Mouse (Mus musculus) embryonic fibroblast, embryonic 13.5 days (primary cell): ENCODE measurements around the gene Gm11397. TPM values are rescaled to one million over a fixed set of nuclear protein-coding genes. Genes with fewer than 3 reads are reported as not detected.
"Not testable (repeated sequence)": the region's sequence is repeated elsewhere in the genome, so short reads cannot be mapped to it uniquely, and the experiment has no call there.

Source experiments
- H3K27ac ChIP-seq: 2 replicates; pipeline ENCODE4 v1.5.1; 2012; ENCODE audit warnings: low read length, control low read depth, inconsistent platforms; ENCODE audit not compliant: insufficient read depth
- H3K4me1 ChIP-seq: 2 replicates; pipeline ENCODE4 v1.6.1; 2011; ENCODE audit warnings: low read length; ENCODE audit not compliant: control insufficient read depth, insufficient read depth
- H3K4me3 ChIP-seq: 2 replicates; pipeline ENCODE4 v1.5.1; 2011; ENCODE audit warnings: mild to moderate bottlenecking, control low read depth, low read length; ENCODE audit not compliant: insufficient read depth
- polyA plus RNA-seq: library from polyadenylated mRNA; stranded (reverse); fragments of >200 nt; gene quantifications from 2 replicates; pipeline ENCODE4 v1.2.4, GENCODE M21; 2011; ENCODE audit warnings: low read depth; ENCODE audit not compliant: missing spikeins, insufficient read length

Gm11397 gene
- polyA plus RNA-seq = not detected in 2 replicates

DNA sequence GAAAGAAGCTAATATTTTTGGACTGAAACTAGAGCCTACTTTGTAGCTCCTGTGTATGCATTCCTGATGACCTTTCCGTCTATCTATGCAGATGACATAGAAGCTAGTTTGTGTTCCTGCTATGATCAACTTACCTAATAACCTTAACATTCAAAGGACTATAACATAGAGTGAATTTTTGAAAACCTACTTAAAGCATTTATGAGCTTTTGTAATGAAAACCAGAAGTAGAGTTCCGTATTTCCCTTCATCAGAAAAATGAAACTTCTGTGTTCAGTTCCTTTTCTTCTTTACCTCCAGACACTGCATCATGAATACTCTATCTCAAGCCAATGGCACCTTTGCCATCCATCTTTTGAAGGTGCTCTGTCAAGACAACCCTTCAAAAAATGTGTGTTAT, at the start of gene Gm11397:
Gm11397 (plus strand) TSS at position 301 of the 400 bp plus-strand sequence.
- not testable (repeated sequence) for H3K4me1 ChIP-seq, H3K27ac ChIP-seq, H3K4me3 ChIP-seq

DNA sequence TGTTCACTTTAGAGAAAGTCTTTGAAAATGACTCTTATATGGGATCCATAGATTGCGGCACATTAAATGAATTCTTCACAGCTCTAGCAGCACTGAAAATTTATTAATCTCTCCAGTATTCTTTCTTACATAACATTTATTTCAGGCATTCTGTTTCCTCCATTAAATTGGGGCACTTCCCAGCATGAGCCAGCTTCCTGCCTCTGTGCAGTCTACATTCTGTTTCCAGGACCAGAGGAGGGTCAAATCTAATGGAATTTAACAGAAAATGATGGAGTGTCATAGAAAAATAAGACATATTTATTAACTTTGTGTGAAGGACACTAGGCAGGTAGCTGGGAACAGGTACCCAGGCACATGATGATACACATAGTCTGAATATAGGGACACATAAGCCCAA, 38.9 kb upstream of the Gm11397 start:
- H3K4me1 ChIP-seq, H3K4me3 ChIP-seq, H3K27ac ChIP-seq: not testable (repeated sequence)

DNA sequence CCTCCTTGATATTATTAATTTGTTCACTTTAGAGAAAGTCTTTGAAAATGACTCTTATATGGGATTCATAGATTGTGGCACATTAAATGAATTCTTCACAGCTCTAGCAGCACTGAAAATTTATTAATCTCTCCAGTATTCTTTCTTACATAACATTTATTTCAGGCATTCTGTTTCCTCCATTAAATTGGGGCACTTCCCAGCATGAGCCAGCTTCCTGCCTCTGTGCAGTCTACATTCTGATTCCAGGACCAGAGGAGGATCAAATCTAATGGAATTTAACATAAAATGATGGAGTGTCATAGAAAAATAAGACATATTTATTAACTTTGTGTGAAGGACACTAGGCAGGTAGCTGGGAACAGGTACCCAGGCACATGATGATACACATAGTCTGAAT, 37.2 kb downstream of the Gm11397 start:
- H3K27ac ChIP-seq, H3K4me1 ChIP-seq: not testable (repeated sequence)

More for the DNA sequence above, 37.2 kb downstream of the Gm11397 start:
- not testable (repeated sequence) for H3K4me3 ChIP-seq

Other genes starting within 250 kb of the Gm11397 start
- not detected in 2 replicates for gene Serpinb9c, start 236.0 kb upstream of the Gm11397 start, polyA plus RNA-seq
- not detected in 2 replicates for gene Serpinb9d, start 202.8 kb upstream of the Gm11397 start, polyA plus RNA-seq
- not detected in 2 replicates for gene Serpinb9e, start 146.1 kb upstream of the Gm11397 start, polyA plus RNA-seq
- gene Serpinb9f, start 71.7 kb upstream of the Gm11397 start, polyA plus RNA-seq = not detected in 2 replicates
- gene Serpinb9g, start 89.0 kb downstream of the Gm11397 start, polyA plus RNA-seq = not detected in 2 replicates